Mouse (Mus musculus) frontal cortex, postnatal 36 days (tissue): ENCODE data around the gene Lrmp.

Experiments used
- DNase-seq, 2 experiments: peaks; one replicate each; pipeline ENCODE4 v3.0.0; 2022; ENCODE audit warnings: low spot score in 2 of 2

Lrmp gene

GRCm38 (mm10) chr6:145136831-145137230 is 21.4 kb downstream of the Lrmp start:
- DNase-seq, result no peak

GRCm38 (mm10) chr6:145139236-145139635 is 23.8 kb downstream of the Lrmp start:
- DNase-seq, result no peak

GRCm38 (mm10) chr6:145139776-145140475 is 24.5 kb downstream of the Lrmp start:
- no peak for DNase-seq

- no peak for DNase-seq
These were observed 25.3 kb downstream of the Lrmp start for GRCm38 (mm10) chr6:145140706-145141105.

- no peak for DNase-seq
These were observed 26.4 kb downstream of the Lrmp start for GRCm38 (mm10) chr6:145141827-145142226.

- no peak for DNase-seq
These were observed 29.7 kb downstream of the Lrmp start for GRCm38 (mm10) chr6:145145173-145145572.

GRCm38 (mm10) chr6:145147716-145148115 is 32.3 kb downstream of the Lrmp start:
- DNase-seq, result no peak

GRCm38 (mm10) chr6:145149054-145149453 is 33.6 kb downstream of the Lrmp start:
- peak in 1 of 2 experiments; percentile 19 for DNase-seq

- DNase-seq, result no peak
These were observed 43.2 kb downstream of the Lrmp start for GRCm38 (mm10) chr6:145158619-145159018.

- DNase-seq, result no peak
These were observed 45.1 kb downstream of the Lrmp start for GRCm38 (mm10) chr6:145160581-145160980.

GRCm38 (mm10) chr6:145171892-145172606 is 56.6 kb downstream of the Lrmp start:
- no peak for DNase-seq

GRCm38 (mm10) chr6:145173781-145174191 is 58.3 kb downstream of the Lrmp start:
- peak in 1 of 2 experiments; percentile 30 for DNase-seq

GRCm38 (mm10) chr6:145175571-145175981 is 60.1 kb downstream of the Lrmp start:
- DNase-seq, result no peak

- DNase-seq, result no peak
These were observed 61.0 kb downstream of the Lrmp start for GRCm38 (mm10) chr6:145176474-145176873.

GRCm38 (mm10) chr6:145179665-145180064 is 64.2 kb downstream of the Lrmp start:
- DNase-seq, result peak in 1 of 2 experiments; percentile 31

GRCm38 (mm10) chr6:145182044-145182443 is 66.6 kb downstream of the Lrmp start:
- DNase-seq, result no peak

- no peak for DNase-seq
These were observed 70.6 kb downstream of the Lrmp start for GRCm38 (mm10) chr6:145186096-145186495.

GRCm38 (mm10) chr6:145187093-145188088 is 71.9 kb downstream of the Lrmp start:
- DNase-seq, result peak; percentile 58 to 63

- DNase-seq, result no peak
These were observed 77.6 kb downstream of the Lrmp start for GRCm38 (mm10) chr6:145193038-145193437.

GRCm38 (mm10) chr6:145193446-145193845 is 78.0 kb downstream of the Lrmp start:
- DNase-seq, result no peak

- DNase-seq, result peak in 1 of 2 experiments; percentile 49
These were observed 82.7 kb downstream of the Lrmp start for GRCm38 (mm10) chr6:145197949-145198686.
